Mouse (Mus musculus) E14TG2a.4 (cell line): ENCODE measurements around the gene Nf2.

ENCODE experiments used
- CTCF ChIP-seq: conservative IDR thresholded peaks from 2 replicates; pipeline ENCODE4 v1.5.1; 2014; ENCODE audit warnings: low read length
- NANOG ChIP-seq: IDR thresholded peaks from 2 replicates; pipeline ENCODE4 v1.6.1; 2014; ENCODE audit warnings: borderline replicate concordance, low read length, mixed read lengths
- POU5F1 ChIP-seq: IDR thresholded peaks from 2 replicates; pipeline ENCODE4 v1.6.1; 2014; ENCODE audit warnings: low read length, borderline replicate concordance

DNA sequence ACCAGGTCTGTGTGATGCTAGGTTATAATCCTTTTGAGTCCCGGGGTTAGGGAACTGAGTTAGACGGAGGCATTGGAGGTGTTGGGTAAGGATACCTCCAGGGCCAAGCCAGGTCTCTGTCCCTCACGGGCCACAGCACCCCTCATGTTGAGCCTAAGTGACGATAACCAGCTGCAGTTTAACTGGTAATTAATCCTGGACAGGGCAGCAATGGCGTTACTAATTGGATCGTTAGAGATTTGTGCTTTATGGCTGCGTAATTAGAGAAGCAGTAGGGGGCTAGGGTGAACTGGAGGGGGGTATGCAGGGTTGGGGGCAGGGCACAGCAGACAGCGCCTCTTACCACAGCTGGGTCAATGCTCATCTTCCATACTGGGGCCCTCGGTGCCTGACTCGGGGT is 96.5 kb downstream of the Nf2 start:
- TF ChIP-seq CTCF (no peak), NANOG (no peak), POU5F1 (no peak)
